Mouse (Mus musculus) kidney, embryonic 15.5 days (tissue): ENCODE data around the gene Stpg1. TPM values are rescaled to one million over a fixed set of nuclear protein-coding genes. Genes with fewer than 3 reads are reported as not detected.

Experiments used
- ATAC-seq: fragments of 200-750 bp; cut with Nextera tagmentation; replicated peaks from 2 replicates; pipeline ENCODE4 v1.8.0; 2017; ENCODE audit warnings: moderate TSS enrichment; ENCODE audit not compliant: low FRiP score
- H3K27ac ChIP-seq: fragments of 300-500 bp; sonication (generic); 2 replicates; pipeline ENCODE4 v1.5.1; 2015; ENCODE audit warnings: mild to moderate bottlenecking, inconsistent platforms
- H3K27me3 ChIP-seq: fragments of 300-500 bp; sonication (generic); 2 replicates; pipeline ENCODE4 v1.6.1; 2015; ENCODE audit warnings: inconsistent platforms
- H3K36me3 ChIP-seq: fragments of 300-500 bp; sonication (generic); 2 replicates; pipeline ENCODE4 v1.6.1; 2015; ENCODE audit warnings: inconsistent platforms
- H3K4me1 ChIP-seq: fragments of 300-500 bp; sonication (generic); 2 replicates; pipeline ENCODE4 v1.6.1; 2015; ENCODE audit warnings: inconsistent platforms
- H3K4me2 ChIP-seq: fragments of 300-500 bp; sonication (generic); 2 replicates; pipeline ENCODE4 v1.6.1; 2015; ENCODE audit warnings: moderate library complexity, mild to moderate bottlenecking, inconsistent platforms
- H3K4me3 ChIP-seq: fragments of 300-500 bp; sonication (generic); replicated peaks from 2 replicates; pipeline ENCODE4 v1.5.1; 2015; ENCODE audit warnings: mild to moderate bottlenecking, inconsistent platforms
- H3K9ac ChIP-seq: fragments of 300-500 bp; sonication (generic); 2 replicates; pipeline ENCODE4 v1.6.1; 2015; ENCODE audit warnings: mild to moderate bottlenecking, inconsistent platforms
- H3K9me3 ChIP-seq: fragments of 300-500 bp; sonication (generic); replicated peaks from 2 replicates; pipeline ENCODE4 v1.6.1; 2016; ENCODE audit warnings: inconsistent platforms
- WGBS: fragments of 180-500 bp; shearing (Covaris S2); methylation state at CpG from one replicate; pipeline ENCODE4 v1.1.7; 2015; ENCODE audit warnings: mixed read lengths; 5-methylcytosine and 5-hydroxymethylcytosine counted together
- polyA plus RNA-seq: library from polyadenylated mRNA; unstranded; fragments of >200 nt; fragmentation: Nextera tagmentation; extraction: Ambion mirVana; gene quantifications from 2 replicates; pipeline ENCODE4 v1.2.1, GENCODE M21; 2015

The Stpg1 gene
- polyA plus RNA-seq, 1 experiment from 2014 or later, result 0.65 TPM

DNA sequence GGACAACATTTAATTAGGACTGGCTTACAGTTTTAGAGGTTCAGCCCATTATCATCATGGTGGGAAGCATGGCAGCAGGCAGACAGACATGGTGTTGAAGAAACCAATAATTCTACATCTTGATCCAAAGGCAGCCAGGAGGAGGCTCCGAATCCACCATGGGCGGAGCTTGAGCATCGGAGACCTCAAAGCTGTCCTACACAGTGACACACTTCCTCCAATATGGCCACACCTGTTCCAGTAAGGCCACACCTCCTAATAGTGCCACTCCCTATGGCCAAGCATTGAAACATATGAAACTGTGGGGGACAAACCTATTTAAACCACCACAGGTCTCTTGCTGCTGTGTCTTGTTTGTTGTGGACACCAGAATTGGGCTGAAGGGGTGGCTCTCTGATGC lies 40.4 kb downstream of the Stpg1 start:
- H3K27ac ChIP-seq, result no peak overlapping the region
- 98% methylated on average over 3 of the region's 3 CpGs for WGBS
- no peak overlapping the region for H3K9ac ChIP-seq
- peaks cover 6% of the 10 kb centered on the region for H3K4me1 ChIP-seq
- no peaks in the 10 kb centered on the region; the same call in 1 of the 2 replicates for H3K27me3 ChIP-seq
- no peaks in the 10 kb centered on the region for H3K36me3 ChIP-seq
- no peak for ATAC-seq
- H3K4me3 ChIP-seq, result no peak overlapping the region
- no peak overlapping the region for H3K4me2 ChIP-seq
- 0 out of 2 replicates have a peak, but pooled peaks cover 5% of the 10 kb centered on the region for H3K9me3 ChIP-seq

- Histone ChIP-seq H3K9ac (no peak overlapping the region), H3K27ac (no peak overlapping the region), H3K36me3 (no peaks in the 10 kb centered on the region), H3K9me3 (no peaks in the 10 kb centered on the region), H3K4me2 (no peak overlapping the region), H3K27me3 (peaks cover 6% of the 10 kb centered on the region; the same call in 1 of the 2 replicates), H3K4me1 (peaks cover 10% of the 10 kb centered on the region), H3K4me3 (no peak overlapping the region)
- no peak for ATAC-seq
- 83% methylated on average over 12 of the region's 12 CpGs for WGBS
Observed at GRCm38 (mm10) chr4:135539056-135539455, 44.5 kb downstream of the Stpg1 start.

GRCm38 (mm10) chr4:135540057-135540456 lies 45.5 kb downstream of the Stpg1 start:
- Histone ChIP-seq H3K9ac (no peak overlapping the region), H3K4me1 (peaks cover 20% of the 10 kb centered on the region), H3K27me3 (peaks cover 6% of the 10 kb centered on the region; the same call in 1 of the 2 replicates), H3K9me3 (no peaks in the 10 kb centered on the region), H3K4me3 (no peak overlapping the region), H3K36me3 (no peaks in the 10 kb centered on the region), H3K4me2 (no peak overlapping the region), H3K27ac (no peak overlapping the region)
- no peak for ATAC-seq
- WGBS, result 73% methylated on average over 9 of the region's 9 CpGs

DNA sequence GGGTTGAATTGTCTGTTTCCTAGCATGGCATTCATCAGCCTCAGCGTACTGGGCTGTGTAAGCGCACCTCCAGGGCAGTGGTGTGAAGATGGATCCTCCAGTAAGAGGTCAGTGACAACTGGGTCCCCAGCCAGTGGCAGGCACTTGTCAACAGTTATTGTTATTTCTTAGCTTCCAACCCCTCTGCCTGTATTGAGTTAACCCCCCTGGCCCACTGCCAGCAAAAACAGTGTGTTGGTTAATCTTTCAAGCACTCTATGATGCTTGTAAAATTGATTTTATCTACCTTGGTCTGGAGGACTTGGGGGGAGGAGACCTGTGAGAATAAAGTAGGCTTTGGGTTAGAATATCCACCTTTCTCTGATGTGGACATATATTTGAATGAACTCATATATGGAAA lies 49.7 kb downstream of the Stpg1 start:
- Histone ChIP-seq H3K27me3 (peaks cover 6% of the 10 kb centered on the region; the same call in 1 of the 2 replicates), H3K9me3 (no peaks in the 10 kb centered on the region), H3K36me3 (no peaks in the 10 kb centered on the region), H3K4me3 (no peak overlapping the region), H3K4me1 (peaks cover 50% of the 10 kb centered on the region), H3K27ac (no peak overlapping the region), H3K4me2 (peak overlapping the region; percentile 57), H3K9ac (no peak overlapping the region)
- 51% methylated on average over 2 of the region's 2 CpGs for WGBS
- ATAC-seq, result no peak

DNA sequence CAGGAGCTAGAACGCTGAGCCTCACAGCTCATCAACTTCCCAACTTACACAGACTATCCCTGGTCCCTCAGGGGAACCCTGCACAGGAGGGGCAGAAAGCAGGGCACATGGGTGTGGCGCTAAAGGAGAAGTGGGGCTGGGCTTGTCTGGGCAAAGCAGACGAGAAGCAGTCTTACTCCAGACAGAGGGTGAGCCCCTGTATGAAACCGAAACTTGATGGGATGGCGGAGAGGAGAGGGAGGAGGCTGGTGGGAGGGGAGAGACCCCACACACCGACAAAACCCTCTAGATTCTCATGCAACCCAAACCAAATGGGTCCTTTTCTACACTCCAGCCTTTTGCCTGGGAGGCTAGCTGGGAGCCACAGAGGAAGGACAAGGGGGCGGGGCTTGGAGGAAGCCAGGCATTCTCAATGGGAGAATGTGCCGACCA lies 50.5 kb downstream of the Stpg1 start:
- 9% methylated on average over 8 of the region's 8 CpGs for WGBS

GRCm38 (mm10) chr4:135546008-135546407 lies 51.4 kb downstream of the Stpg1 start:
- 83% methylated on average over 7 of the region's 7 CpGs for WGBS
- H3K27me3 ChIP-seq, result peaks cover 6% of the 10 kb centered on the region; the same call in 1 of the 2 replicates
- H3K4me1 ChIP-seq, result peaks cover 60% of the 10 kb centered on the region
- no peak overlapping the region for H3K9ac ChIP-seq
- ATAC-seq, result no peak
- H3K9me3 ChIP-seq, result no peaks in the 10 kb centered on the region
- H3K36me3 ChIP-seq, result no peaks in the 10 kb centered on the region
- no peak overlapping the region for H3K27ac ChIP-seq
- H3K4me3 ChIP-seq, result no peak overlapping the region
- no peak overlapping the region for H3K4me2 ChIP-seq

More for the DNA sequence above, 50.5 kb downstream of the Stpg1 start:
- Histone ChIP-seq H3K36me3 (no peaks in the 10 kb centered on the region), H3K27ac (no peak overlapping the region), H3K4me2 (peak overlapping the region; percentile 57), H3K4me3 (peak overlapping the region; percentile 30), H3K9me3 (no peaks in the 10 kb centered on the region), H3K9ac (no peak overlapping the region), H3K27me3 (peaks cover 6% of the 10 kb centered on the region; the same call in 1 of the 2 replicates), H3K4me1 (peaks cover 59% of the 10 kb centered on the region)
- ATAC-seq, result no peak

GRCm38 (mm10) chr4:135546793-135547192 lies 52.2 kb downstream of the Stpg1 start:
- H3K4me2 ChIP-seq, result no peak overlapping the region
- H3K9me3 ChIP-seq, result no peaks in the 10 kb centered on the region
- H3K4me1 ChIP-seq, result peaks cover 63% of the 10 kb centered on the region
- peaks cover 6% of the 10 kb centered on the region; the same call in 1 of the 2 replicates for H3K27me3 ChIP-seq
- H3K27ac ChIP-seq, result no peak overlapping the region
- H3K36me3 ChIP-seq, result no peaks in the 10 kb centered on the region
- no peak for ATAC-seq
- H3K4me3 ChIP-seq, result no peak overlapping the region
- no peak overlapping the region for H3K9ac ChIP-seq
- WGBS, result 91% methylated on average over 4 of the region's 4 CpGs

GRCm38 (mm10) chr4:135547551-135547950 lies 53.0 kb downstream of the Stpg1 start:
- Histone ChIP-seq H3K4me2 (no peak overlapping the region), H3K9ac (no peak overlapping the region), H3K9me3 (no peaks in the 10 kb centered on the region), H3K27me3 (peaks cover 2% of the 10 kb centered on the region; the same call in 1 of the 2 replicates), H3K27ac (peak overlapping the region; percentile 49; the same call in 1 of the 2 replicates), H3K36me3 (no peaks in the 10 kb centered on the region), H3K4me1 (peaks cover 69% of the 10 kb centered on the region), H3K4me3 (no peak overlapping the region)
- WGBS, result 32% methylated on average over 14 of the region's 14 CpGs
- ATAC-seq, result no peak

DNA sequence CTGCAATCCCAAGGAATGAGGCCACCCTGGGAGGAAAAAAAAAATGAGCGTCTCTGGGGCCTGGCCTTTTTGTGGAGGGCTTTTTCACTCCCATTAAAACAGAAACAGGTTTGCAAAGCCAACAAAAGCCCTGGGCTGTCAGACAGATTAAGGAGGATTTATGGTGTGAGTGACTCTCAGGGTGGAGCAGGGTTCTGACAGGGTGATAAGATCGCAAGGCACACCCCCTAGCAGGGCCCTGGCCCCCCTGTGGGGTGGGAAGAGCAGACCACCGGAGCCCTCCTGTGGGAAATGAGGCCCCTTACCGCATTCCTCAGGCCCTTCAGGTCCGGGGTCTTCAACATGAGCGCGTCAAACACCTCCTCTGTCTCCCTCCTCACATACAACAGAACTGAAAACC lies 53.5 kb downstream of the Stpg1 start:
- H3K9ac ChIP-seq, result no peak overlapping the region
- no peaks in the 10 kb centered on the region for H3K36me3 ChIP-seq
- no peak overlapping the region for H3K4me3 ChIP-seq
- H3K27ac ChIP-seq, result peak overlapping the region; percentile 49; the same call in 1 of the 2 replicates
- no peaks in the 10 kb centered on the region for H3K9me3 ChIP-seq
- 8% methylated on average over 7 of the region's 7 CpGs for WGBS
- ATAC-seq, result no peak
- H3K4me1 ChIP-seq, result peaks cover 74% of the 10 kb centered on the region
- H3K4me2 ChIP-seq, result no peak overlapping the region
- no peaks in the 10 kb centered on the region for H3K27me3 ChIP-seq

DNA sequence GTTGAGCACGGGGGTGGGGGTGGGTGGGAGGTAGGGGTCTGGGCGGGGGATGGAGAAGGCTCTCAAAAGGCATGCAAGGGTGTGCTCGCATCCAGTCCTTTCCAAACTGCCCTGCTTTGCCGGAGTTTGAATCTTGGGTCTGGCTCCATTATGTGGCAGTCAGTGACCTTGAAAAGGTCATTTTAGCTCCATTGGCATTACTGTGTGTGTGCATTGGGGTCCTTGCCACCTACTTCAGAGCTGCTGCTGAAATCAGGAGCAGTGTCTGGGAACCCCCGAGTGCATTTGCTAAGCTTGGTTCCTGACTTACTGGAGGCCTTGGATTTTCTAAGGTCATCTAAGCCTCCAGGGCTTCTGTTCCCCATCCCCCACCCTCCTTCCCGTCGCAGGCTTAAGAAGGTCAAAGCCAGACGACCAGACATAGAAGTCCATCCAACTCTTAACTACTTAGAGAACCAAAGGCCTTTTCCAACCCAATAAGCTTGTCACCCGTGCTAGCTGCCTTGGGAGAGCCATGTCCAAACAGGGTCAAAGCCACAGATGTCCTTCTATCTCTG lies 54.0 kb downstream of the Stpg1 start:
- WGBS, result 31% methylated on average over 9 of the region's 9 CpGs
- Histone ChIP-seq H3K4me1 (peaks cover 78% of the 10 kb centered on the region), H3K27ac (no peak overlapping the region)

GRCm38 (mm10) chr4:135549323-135549722 lies 54.7 kb downstream of the Stpg1 start:
- WGBS, result 62% methylated on average over 6 of the region's 6 CpGs
- H3K4me1 ChIP-seq, result peaks cover 73% of the 10 kb centered on the region
- no peaks in the 10 kb centered on the region for H3K27me3 ChIP-seq
- H3K9me3 ChIP-seq, result no peaks in the 10 kb centered on the region
- H3K4me3 ChIP-seq, result no peak overlapping the region
- no peaks in the 10 kb centered on the region for H3K36me3 ChIP-seq
- H3K4me2 ChIP-seq, result no peak overlapping the region
- no peak for ATAC-seq
- H3K27ac ChIP-seq, result no peak overlapping the region
- no peak overlapping the region for H3K9ac ChIP-seq

More for the DNA sequence above, 54.0 kb downstream of the Stpg1 start:
- no peaks in the 10 kb centered on the region for H3K27me3 ChIP-seq
- H3K9ac ChIP-seq, result no peak overlapping the region
- no peaks in the 10 kb centered on the region for H3K36me3 ChIP-seq
- H3K9me3 ChIP-seq, result no peaks in the 10 kb centered on the region
- no peak overlapping the region for H3K4me2 ChIP-seq
- ATAC-seq, result no peak
- H3K4me3 ChIP-seq, result no peak overlapping the region

- Histone ChIP-seq H3K36me3 (no peaks in the 10 kb centered on the region), H3K27me3 (peaks cover 22% of the 10 kb centered on the region), H3K9me3 (no peaks in the 10 kb centered on the region), H3K9ac (no peak overlapping the region), H3K4me2 (no peak overlapping the region), H3K4me3 (no peak overlapping the region), H3K27ac (no peak overlapping the region), H3K4me1 (peaks cover 41% of the 10 kb centered on the region)
- no peak for ATAC-seq
- 25% methylated on average over 2 of the region's 2 CpGs for WGBS
Observed at GRCm38 (mm10) chr4:135563794-135564193, 69.2 kb downstream of the Stpg1 start.

DNA sequence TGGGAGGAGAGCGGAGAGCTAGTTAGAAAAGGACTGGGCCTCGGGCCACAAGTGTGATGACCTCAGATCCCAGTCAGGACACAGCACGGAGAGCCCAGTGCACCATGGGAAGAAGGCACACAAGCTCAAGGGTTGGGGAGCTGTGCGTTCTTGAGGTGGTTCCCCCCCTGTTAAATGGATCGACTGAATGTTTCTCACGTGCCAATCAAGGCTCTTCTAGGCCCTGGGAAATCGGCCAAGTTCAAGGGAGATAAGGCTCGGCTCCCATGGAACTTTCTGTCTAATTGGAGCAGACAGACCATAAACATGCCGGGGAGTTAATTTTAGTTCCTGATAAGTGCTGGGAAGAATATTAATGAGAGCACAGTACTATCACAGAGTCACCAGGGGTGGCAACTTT lies 70.8 kb downstream of the Stpg1 start:
- no peak overlapping the region for H3K4me3 ChIP-seq
- peaks cover 57% of the 10 kb centered on the region for H3K4me1 ChIP-seq
- no peak overlapping the region for H3K4me2 ChIP-seq
- H3K36me3 ChIP-seq, result no peaks in the 10 kb centered on the region
- 50% methylated on average over 9 of the region's 9 CpGs for WGBS
- no peaks in the 10 kb centered on the region for H3K9me3 ChIP-seq
- H3K27ac ChIP-seq, result 0 out of 2 replicates have a peak overlapping the region, but pooled peaks have one; percentile 15
- H3K27me3 ChIP-seq, result peaks cover 38% of the 10 kb centered on the region
- H3K9ac ChIP-seq, result no peak overlapping the region
- no peak for ATAC-seq
